Mouse (Mus musculus): Measurements from ENCODE around the gene Gm42957. TPM values are rescaled to one million over a fixed set of nuclear protein-coding genes. Genes with fewer than 3 reads are reported as not detected.
"Not testable (repeated sequence)": the region's sequence is repeated elsewhere in the genome, so short reads cannot be mapped to it uniquely, and the experiment has no call there.

The Gm42957 gene
- polyA plus RNA-seq, 1 experiment: 0.08 TPM

DNA sequence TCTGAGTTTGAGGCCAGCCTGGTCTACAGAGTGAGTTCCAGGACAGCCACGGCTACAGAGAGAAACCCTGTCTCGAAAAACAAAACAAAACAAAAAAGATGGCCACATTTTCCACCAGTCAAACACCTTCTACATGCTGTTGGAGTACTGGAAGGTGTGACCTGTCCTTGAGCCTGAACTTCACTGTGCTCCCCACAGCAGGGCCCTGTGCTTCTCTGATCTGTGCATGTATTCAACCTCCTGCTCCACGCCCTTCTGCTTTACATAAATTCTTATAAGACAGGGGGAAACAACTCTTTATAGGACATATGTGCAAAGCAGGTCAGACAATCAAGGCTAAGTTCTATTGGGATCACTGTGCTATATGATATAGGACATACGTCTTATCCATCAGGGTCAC lies 12.1 kb upstream of the Gm42957 start:
- DNase-seq (ENCODE audit: low spot score): no peak

DNA sequence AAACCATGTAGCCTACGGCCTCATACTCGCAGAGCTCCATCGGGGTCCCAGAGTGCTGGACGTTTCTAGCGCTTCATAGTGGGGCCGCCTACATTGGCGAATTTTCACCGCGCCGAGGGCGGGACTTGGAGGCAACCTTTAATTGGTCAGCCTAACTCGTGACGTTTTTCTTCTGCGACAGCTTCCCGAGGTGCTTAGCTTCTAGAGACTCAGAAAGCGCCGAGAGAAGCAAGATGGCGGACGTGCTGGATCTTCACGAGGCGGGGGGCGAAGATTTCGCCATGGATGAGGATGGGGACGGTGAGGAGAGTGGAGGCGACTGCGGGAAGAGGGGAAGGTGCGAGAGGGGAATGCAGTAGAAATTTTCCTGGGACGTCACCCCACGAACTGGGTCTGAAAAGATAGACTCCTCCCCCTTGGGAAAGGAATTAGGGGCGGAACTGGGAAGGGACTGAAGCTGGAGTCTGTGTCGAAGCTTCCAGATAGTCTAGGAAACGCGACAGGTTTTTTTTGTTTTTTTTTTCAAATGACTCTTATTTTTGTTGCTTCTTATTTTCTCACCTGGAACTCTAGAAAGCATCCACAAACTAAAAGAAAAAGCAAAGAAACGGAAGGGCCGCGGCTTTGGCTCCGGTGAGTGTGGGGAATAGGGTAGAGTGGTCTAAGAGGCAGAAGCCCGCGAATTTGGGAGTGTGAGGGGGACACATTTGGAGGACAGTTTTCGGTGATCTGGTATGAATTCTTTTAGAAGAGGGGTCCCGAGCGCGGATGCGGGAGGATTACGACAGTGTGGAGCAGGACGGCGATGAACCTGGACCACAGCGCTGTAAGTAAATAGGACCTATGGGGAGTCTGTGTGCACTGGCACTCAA lies 5.3 kb upstream of the Gm42957 start, which contains the start of gene Rbm8a:
TSS of gene Rbm8a (plus strand) at position 205 of the 872 bp plus-strand sequence.
- peak; percentile 87 for DNase-seq (ENCODE audit: low spot score)

DNA sequence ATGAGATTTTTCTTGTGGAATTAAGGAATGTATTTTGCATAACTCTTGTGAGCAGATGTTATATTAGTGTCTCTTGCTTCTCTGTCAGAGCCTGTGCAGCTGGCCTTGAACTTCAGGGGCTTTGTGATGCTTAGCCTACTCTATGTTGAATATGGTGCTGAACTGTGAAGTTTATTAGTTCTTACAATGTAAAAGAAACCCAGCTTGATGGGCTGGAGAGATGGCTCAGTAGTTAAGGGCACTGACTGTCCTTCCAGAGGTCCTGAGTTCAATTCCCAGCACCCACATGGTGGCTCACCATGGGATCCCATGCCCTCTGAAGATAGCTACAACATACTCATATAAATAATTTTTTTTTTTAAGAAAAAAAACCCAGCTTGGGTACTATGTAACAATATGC lies 3.2 kb upstream of the Gm42957 start:
- no peak for DNase-seq (ENCODE audit: low spot score)

DNA sequence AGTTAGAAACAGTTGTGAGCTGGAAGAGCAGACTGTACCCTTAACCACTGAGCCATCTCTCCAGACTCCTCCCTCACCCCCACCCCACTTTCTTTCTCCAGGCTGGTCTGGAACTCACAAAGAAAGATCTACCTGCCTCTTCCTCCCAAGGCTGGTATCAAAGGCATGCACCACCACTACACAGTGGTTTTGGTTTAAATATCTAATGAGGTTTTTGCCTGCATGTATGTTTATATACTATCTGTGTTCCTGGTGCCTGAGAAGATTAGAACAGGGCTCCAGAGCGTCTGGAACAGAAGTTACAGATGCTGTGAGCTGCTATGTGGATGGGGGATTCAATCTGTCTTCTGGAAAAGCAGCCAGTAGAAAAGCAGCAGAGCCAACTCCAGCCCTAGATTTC lies 1.3 kb upstream of the Gm42957 start:
- no peak for DNase-seq (ENCODE audit: low spot score)

DNA sequence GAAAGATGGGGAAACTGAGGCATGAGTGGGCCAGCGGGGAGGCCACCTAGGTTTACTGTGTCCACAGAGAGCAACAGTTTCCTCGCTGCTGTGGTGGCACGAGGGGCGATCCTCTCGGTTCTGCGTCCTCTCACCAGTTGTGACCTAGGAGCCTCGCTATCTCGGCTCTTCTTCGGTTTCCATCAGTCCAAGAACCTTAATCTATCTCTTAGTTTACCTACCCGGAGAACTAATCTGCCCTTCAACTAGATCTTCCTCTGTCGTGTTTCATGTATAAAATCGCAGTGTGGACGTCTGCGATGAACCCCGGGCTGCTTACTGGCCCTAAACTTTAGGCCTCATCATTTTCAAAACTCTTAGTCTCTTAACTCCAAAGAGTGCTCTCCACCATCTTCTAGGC lies 632 bp downstream of the Gm42957 start:
- DNase-seq (ENCODE audit: low spot score): no peak

DNA sequence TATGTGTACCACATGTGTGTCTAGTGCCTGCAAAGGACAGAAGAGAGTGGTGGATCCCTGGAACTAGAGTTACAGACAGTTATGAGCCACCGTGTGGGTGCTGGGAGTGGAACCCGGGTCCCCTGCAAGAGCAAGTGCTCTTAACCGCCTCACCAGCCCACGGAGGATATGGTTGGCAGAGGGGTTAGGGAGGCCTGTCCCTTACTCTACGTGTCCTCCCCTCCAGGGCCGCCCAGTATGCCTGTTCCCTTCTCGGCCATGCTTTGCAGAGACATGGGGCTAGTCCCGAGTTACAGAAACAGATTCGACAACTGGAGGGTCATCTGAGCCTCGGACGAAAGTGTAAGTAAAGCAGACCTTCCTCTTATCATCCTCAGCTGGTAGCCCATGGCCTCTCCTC lies 1.2 kb downstream of the Gm42957 start:
- no peak for DNase-seq (ENCODE audit: low spot score)

DNA sequence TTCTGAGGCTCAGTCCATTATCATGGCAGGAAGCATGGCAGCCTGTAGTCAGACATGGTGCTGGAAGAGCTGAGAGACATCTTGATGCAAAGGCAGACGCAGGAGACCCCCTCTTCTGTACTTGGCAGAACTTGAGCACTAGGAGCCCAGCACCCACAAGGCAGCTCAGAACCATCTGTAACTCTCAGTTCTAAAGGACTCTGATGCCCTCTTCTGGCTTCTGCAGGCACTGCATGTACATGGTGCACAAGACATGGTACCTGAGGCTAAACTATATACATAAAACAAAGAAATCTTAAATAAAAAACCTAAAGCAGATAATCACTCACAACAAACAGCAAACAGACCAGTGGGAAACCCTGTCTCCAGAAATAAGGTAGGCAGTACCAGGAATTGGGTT lies 3.9 kb downstream of the Gm42957 start:
- DNase-seq (ENCODE audit: low spot score): peak; percentile 38

DNA sequence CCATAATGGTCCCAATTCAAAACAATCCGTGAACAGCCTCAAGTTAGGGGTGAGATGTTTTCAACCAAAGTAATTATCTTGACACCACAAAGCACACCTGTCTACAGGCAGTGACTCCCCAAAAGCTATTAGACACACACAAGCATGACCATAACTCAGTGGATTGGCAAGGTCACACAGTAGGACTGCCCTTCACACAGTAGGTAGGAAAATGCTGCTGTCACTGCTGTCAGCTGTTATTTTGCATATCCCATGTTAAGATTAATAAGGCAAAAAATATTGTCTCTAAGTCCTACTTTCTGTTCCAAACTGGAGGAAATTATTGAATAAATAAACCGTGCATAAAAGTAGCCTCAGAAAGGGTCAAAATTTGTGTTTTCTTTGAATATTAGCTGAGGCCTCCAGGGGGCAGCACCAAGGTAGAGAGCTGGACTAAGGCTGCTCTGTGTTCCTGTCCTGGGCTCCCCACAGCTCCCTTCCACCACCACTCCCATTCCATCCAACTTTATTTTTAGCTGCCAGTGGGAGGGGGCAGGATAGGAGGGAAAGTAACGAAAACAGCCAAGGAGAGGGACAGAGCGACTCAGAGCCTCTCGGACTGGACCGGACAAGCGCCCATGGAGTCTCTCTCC lies 9.9 kb downstream of the Gm42957 start, which contains the start of gene Itga10:
TSS of gene Itga10 (plus strand) at position 567 of the 632 bp plus-strand sequence.
- DNase-seq (ENCODE audit: low spot score): no peak

DNA sequence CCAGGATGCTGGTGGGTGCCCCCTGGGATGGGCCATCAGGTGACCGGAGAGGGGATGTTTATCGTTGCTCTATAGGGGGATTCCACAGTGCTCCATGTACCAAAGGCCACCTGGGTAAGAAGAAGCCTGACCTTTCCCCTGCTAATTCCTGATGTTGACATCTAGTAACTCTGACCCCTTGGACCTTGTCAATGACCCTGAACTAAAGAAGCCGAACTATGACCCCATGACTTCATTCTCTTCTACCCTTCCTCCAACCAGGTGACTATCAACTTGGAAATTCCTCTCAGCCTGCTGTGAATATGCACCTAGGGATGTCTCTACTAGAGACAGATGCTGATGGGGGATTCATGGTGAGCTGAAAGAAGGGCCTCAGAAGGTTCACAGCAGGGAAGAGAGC lies 12.1 kb downstream of the Gm42957 start:
- DNase-seq (ENCODE audit: low spot score): no peak

DNA sequence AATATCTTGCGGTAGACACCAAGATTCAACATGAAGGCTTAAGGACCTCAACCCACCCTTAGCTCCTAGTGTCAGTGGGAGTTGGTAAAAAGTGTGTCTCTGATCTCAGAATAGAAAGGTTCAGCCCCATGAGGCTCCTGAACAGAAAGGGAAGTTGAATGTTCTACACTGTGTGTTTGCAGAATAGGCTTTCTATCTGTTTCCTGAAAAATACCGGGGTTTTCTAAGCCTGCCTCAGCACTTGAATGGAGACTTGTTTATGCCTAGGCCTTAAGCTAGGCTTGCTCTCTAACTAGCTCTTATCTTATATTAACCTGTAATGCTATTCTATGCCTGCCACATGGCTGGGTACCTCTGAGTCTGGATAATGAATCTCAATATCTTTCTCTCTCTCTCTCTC lies 25.6 kb downstream of the Gm42957 start:
- no peak for DNase-seq (ENCODE audit: low spot score)

DNA sequence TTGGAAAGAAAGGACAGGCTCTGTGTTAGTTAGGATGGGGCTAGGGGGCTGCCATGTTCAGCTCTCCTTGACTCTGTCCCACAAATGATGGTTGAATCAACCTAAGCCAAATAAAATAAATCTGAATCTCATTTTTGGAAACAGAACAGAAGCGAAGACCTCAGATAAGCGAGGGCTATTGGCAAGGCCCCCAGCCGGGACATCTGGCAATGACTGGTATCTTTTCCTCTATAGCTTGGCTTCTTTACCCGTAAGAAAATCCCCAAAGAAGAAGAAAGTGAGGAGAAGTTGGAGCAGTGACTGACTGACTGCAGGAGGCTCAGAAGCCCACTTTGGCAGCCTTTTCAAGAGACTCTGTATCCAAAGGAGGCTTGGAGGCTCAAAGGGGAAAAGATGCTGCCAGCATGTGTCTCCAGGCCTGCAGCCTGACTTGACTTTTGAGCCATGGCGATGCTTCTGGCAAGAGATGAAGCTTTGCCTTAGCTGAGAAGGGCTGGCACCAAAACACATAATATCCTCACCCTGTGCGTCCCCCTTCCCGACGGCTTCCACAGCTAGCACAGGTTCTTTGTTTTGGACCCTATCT lies 27.6 kb downstream of the Gm42957 start:
- DNase-seq (ENCODE audit: low spot score): no peak

DNA sequence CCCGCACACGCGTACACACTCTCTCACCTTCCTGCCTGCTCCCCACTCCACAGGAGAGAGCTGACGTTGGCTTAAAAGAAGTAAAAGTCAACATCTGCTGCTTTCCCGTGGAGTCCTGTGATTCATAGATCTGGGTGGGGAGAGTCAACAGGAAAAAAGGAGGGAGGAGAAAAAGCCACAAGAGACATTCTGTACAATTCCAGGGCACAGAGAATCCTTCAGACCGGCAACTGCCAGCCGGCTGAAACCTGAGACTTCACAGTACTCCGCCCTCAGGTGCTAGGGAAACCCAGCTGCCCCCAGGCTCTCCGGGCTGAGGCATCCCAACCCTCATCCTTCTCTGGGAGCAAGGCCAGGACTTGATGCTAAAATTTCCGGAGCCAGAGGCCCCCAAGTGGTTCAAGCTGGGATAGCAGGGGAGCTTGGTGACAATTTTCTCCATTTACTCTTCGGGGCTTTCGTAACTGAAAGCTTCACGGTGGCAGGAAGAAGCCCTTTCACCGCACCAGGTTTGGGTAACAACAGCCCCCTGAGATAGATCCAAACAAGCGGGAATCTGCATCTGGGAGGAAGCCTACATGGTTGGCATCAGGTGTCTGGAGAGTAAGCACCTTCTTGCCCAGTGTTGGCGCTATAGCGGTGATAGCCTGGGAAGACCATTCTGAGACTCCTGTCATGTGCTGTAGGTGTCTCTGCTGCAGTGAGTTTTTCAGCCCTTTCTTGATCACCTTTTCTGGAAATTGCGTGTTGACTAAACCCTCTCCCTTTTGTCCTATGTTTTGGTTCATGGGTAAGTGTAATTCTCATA lies 28.4 kb downstream of the Gm42957 start:
- peak; percentile 56 for DNase-seq (ENCODE audit: low spot score)

DNA sequence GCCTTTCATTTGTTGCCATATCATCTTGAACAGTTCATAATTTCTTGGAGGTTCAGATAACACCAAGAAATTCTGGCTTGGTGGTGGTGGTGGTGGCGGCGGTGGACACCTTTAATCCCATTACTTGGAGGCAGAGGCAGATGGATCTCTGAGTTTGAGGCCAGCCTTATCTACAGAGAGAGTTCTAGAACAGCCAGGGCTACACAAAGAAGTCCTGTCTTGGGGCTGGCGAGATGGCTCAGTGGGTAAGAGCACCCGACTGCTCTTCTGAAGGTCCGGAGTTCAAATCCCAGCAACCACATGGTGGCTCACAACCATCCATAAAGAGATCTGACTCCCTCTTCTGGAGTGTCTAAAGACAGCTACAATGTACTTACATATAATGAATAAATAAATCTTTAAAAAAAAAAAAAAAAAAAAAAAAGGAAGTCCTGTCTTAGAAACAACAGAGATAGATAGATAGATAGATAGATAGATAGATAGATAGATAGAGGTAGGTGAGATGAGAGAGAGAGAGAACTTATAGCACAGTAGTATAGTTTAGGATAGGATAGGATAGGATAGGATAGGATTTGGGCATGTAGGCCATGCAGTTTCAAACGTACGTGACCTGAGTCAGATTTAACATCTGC lies 30.6 kb downstream of the Gm42957 start:
- not testable (repeated sequence) for DNase-seq (ENCODE audit: low spot score)

DNA sequence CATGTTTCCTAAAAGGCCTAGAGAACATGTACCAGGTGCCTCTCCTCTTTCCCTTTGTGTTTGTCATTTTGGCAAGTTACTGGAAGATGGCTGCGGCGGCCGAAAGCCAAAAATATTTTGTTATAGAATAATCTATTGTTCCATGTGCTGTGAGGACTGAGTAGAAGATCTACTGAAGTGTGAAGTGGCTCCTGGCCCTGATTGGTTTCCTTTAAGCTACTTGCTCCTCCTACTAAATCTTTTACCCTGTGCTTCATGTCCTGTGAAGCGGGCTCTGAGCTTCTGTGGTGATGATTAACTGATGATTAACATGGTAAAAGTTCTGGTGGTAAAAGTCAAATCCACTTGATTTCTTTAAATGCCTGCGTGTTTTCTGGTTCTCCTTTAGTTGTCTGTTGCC lies 31.6 kb downstream of the Gm42957 start:
- no peak for DNase-seq (ENCODE audit: low spot score)

DNA sequence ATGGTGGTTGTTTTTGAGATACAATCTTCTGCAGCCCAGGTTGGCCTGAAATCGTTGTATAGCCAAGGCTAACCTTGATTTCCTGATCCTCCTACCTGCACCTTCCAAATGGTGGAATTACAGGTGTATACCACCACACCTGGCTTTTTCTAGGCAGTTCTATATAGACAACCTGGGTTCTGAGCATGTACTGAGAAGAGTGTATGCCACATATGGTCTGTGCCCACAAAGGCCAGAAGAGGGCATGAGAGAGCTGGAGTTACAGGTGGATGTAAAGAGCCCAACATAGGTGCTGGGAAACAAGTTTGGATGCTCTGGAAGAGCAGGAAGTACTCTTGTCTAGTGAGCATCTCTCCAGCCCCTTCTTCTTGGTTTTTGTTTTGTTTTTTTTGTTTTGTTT lies 32.0 kb downstream of the Gm42957 start:
- no peak for DNase-seq (ENCODE audit: low spot score)

DNA sequence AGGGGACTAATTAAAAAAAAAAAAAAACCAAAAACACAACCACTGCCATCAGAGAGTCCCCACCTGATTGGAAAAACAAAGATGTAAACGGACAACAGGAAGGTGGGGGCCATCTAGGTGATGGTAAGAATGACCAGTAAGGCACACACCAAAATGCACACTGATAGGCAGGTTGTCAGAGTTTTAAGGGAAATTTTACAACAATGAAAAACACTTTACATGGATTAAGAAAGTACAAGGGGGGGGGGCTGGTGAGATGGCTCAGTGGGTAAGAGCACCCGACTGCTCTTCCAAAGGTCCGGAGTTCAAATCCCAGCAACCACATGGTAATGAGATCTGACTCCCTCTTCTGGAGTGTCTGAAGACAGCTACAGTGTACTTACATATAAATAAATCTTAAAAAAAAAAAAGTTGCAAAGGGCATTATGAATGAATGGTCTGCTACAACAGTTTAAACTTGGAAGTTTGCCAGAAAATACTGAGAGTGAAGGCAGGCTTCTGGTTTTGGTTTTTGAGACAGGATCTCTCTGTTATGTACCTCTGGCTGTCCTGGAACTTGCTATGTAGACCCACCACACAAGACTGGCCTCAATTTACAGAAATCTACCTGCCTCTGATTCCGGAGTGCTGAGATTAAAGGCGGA lies 33.3 kb downstream of the Gm42957 start:
- DNase-seq (ENCODE audit: low spot score): no peak

DNA sequence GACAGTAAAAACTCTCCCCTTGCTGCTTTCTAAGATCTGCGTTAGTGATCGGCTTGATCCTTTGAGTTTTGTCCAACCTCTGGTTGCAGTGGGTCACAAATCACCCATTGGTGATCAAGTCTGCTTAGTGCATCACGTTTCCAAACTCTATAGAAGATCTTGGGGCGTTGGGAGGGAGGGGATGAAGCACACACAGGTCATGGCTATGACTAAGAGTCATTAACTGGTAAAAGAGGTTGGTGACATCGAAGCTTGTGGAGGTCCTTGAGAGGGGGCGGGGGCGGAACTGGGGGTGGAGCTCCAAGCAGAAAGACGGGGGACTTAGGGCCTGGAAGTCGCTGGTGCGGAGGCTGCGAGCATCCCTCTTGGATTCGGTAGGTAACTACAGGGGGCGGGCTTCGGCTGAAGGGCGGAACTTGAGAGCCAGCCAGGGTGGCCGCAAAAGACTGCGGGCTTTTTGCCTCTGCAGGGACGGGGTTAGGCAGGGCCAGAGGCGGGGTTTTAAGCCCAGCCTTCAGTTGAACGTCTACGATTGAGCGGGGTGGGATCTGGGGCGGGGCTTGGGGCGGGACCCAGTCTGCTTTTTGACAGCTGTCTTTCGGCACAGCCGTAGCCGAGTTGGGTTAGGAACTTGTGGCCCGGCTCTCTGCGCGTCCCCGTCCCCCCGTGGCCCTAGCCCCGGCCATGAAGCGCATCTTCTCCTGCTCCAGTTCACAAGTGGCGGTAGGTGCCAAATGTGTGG lies 34.6 kb downstream of the Gm42957 start, which contains the start of gene Ankrd35:
TSS of gene Ankrd35 (plus strand) at position 405 of the 742 bp plus-strand sequence.
- peak; percentile 49 for DNase-seq (ENCODE audit: low spot score)

DNA sequence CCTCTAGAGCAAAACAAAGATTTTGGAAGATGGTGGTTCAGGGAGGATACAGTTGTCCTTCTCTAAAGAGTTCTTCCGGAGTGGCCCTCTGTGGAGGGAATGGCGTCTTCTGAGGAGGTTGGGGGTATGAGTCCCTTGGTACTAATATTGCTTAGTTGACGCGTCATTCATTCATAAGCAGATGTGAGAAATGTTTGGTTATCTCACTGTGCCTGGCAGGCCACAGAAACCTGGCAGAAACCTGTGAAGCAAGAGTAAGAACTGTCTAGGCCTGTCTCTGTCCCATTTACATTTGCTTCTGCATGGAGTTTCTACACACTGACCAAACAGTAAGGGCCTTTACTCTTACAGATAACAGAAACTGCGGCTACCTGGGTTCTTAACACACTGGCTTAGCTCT lies 36.2 kb downstream of the Gm42957 start:
- no peak for DNase-seq (ENCODE audit: low spot score)

DNA sequence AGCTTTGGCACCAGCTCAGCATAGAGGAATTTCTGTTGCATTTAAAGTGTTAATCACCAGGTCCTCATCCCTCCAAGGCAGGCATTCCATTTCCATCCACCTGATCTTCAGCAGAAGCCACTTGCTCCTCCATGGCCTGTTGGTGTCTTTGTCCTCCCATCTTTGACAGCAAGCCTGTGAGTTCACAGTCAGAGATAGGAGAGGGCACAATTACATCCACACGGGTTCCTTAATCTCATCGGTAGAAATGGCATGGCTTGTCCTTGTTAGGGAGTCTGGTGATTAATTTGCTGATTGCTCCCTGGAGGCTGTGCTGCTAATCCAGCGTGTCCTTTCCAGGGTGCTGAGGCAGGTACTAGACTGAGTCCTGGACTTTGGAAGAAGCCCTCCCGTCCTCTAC lies 38.2 kb downstream of the Gm42957 start:
- no peak for DNase-seq (ENCODE audit: low spot score)

DNA sequence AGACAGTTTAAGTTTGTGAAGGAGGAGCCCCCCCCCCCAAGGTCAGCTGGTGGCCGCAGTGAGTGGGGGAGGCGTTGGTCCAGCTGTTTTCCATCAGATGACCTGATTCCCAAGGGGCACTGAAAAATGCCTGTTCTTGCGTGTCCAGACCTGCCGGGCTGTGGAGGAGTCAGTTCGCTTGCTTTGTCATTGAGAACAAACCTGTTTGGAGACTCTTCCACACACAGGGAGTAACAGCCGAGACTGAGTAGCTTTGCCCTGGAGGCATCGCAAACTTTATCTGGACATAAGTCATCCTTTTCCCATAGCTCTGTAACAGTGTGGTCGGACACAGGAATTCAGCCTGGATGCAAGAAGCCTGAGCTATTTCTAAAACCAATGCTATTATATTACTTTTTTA lies 39.2 kb downstream of the Gm42957 start:
- DNase-seq (ENCODE audit: low spot score): no peak
